In genomic region chr11:86692546-86692945, GRCm38 (mm10) we compare ENCODE assay signal across 24 mouse cellular contexts.
"Had no signal": no experiment of that assay in that cellular context is flagged by ENCODE, and none has a peak within 500 bp of the region (broad histone marks: within the 10 kb centered on the region; RNA-seq: fewer than 3 reads in every experiment).

No protein-coding gene starts in this region.

- ATAC-seq: hindbrain, embryonic 16.5 days; inflammation-experienced regulatory T-cells, adult 6 months; intestine, embryonic 15.5 days; intestine, postnatal 0 days had no signal

- H3K4me2 ChIP-seq: heart, embryonic 12.5 days; hindbrain, embryonic 14.5 days; intestine, embryonic 15.5 days; kidney, embryonic 15.5 days; limb, embryonic 12.5 days; liver, embryonic 11.5 days had no signal

- H3K9ac ChIP-seq: heart, embryonic 12.5 days; hindbrain, embryonic 14.5 days; intestine, embryonic 15.5 days; kidney, embryonic 15.5 days; limb, embryonic 12.5 days; liver, embryonic 14.5 days had no signal

- H3K9me3 ChIP-seq: heart, embryonic 10.5 days; heart, embryonic 12.5 days; intestine, embryonic 15.5 days; kidney, embryonic 15.5 days; limb, embryonic 10.5 days; limb, embryonic 12.5 days had no signal

- H3K4me3 ChIP-seq: heart, embryonic 10.5 days; heart, embryonic 12.5 days; intestine, embryonic 15.5 days; kidney, embryonic 15.5 days; left cerebral cortex, adult 2 months; limb, embryonic 10.5 days; limb, embryonic 12.5 days had no signal

- DNase-seq: gastrocnemius, postnatal 14 days; gastrocnemius, postnatal 36 days; heart, adult 18-20 months; heart, postnatal 14 days; heart, postnatal 36 days; kidney, adult 2 months; kidney, adult 9 months; kidney, postnatal 14 days; kidney, postnatal 36 days; layer of hippocampus, adult 9-11 months; liver had no signal

- H3K4me1 ChIP-seq: heart, embryonic 10.5 days; heart, embryonic 12.5 days; intestine, embryonic 15.5 days; limb, embryonic 10.5 days; limb, embryonic 12.5 days had no signal

- H3K27ac ChIP-seq: heart, embryonic 10.5 days; hindbrain, embryonic 14.5 days; intestine, embryonic 15.5 days; left cerebral cortex, adult 2 months; limb, embryonic 10.5 days; limb, embryonic 12.5 days; liver, embryonic 14.5 days had no signal

- H3K27me3 ChIP-seq: heart, embryonic 12.5 days; intestine, embryonic 15.5 days; kidney, embryonic 15.5 days; limb, embryonic 12.5 days had no signal
